Mouse (Mus musculus): ENCODE data around the gene Aox1. TPM values are rescaled to one million over a fixed set of nuclear protein-coding genes. Genes with fewer than 3 reads are reported as not detected.
A peak's percentile ranks its signal among the peaks of the same experiment; 100 is the strongest.
"Not testable (repeated sequence)": the region's sequence is repeated elsewhere in the genome, so short reads cannot be mapped to it uniquely, and the experiment has no call there.

Aox1 gene
- polyA plus RNA-seq, 1 experiment from 2014 or later = 0.10 TPM

GRCm38 (mm10) chr1:58037306-58037705 lies 7.6 kb downstream of the Aox1 start:
- not testable (repeated sequence) for H3K4me2 ChIP-seq; H3K9ac ChIP-seq; H3K4me1 ChIP-seq (replicated peaks); H3K36me3 ChIP-seq; H3K9me3 ChIP-seq; H3K27ac ChIP-seq (replicated peaks); H3K27me3 ChIP-seq; H3K4me3 ChIP-seq; ATAC-seq (ENCODE audit: low read depth)
- WGBS = 93% methylated on average over 9 of the region's 9 CpGs

- H3K4me2 ChIP-seq = no peak overlapping the region
Observed at GRCm38 (mm10) chr1:58045076-58045475, 15.3 kb downstream of the Aox1 start.

GRCm38 (mm10) chr1:58045546-58045945 lies 15.8 kb downstream of the Aox1 start:
- ATAC-seq (ENCODE audit: low read depth) = no peak
- WGBS = 66% methylated on average over 5 of the region's 5 CpGs
- H3K27me3 ChIP-seq = no peaks in the 10 kb centered on the region

More at GRCm38 (mm10) chr1:58045076-58045475, 15.3 kb downstream of the Aox1 start:
- no peak overlapping the region for H3K4me3 ChIP-seq
- peaks cover 10% of the 10 kb centered on the region; the same call in 1 of the 2 replicates for H3K4me1 ChIP-seq (replicated peaks)
- no peak overlapping the region for H3K27ac ChIP-seq (replicated peaks)
- no peaks in the 10 kb centered on the region for H3K27me3 ChIP-seq
- ATAC-seq (ENCODE audit: low read depth) = no peak
- no peak overlapping the region for H3K9ac ChIP-seq
- WGBS = 72% methylated on average over 3 of the region's 3 CpGs
- no peaks in the 10 kb centered on the region for H3K9me3 ChIP-seq
- H3K36me3 ChIP-seq = no peaks in the 10 kb centered on the region

GRCm38 (mm10) chr1:58046721-58047290 lies 17.1 kb downstream of the Aox1 start:
- Histone ChIP-seq H3K4me3 (no peak overlapping the region), H3K27me3 (no peaks in the 10 kb centered on the region), H3K4me1 (replicated peaks) (peaks cover 10% of the 10 kb centered on the region; the same call in 1 of the 2 replicates), H3K9me3 (no peaks in the 10 kb centered on the region), H3K9ac (no peak overlapping the region), H3K36me3 (no peaks in the 10 kb centered on the region), H3K27ac (replicated peaks) (peak overlapping the region; percentile 34), H3K4me2 (no peak overlapping the region)
- 40% methylated on average over 3 of the region's 3 CpGs for WGBS
- peak; percentile 81 for ATAC-seq (ENCODE audit: low read depth)

More at GRCm38 (mm10) chr1:58045546-58045945, 15.8 kb downstream of the Aox1 start:
- Histone ChIP-seq H3K36me3 (no peaks in the 10 kb centered on the region), H3K4me1 (replicated peaks) (peaks cover 10% of the 10 kb centered on the region; the same call in 1 of the 2 replicates), H3K27ac (replicated peaks) (no peak overlapping the region), H3K9me3 (no peaks in the 10 kb centered on the region), H3K4me2 (no peak overlapping the region), H3K9ac (no peak overlapping the region), H3K4me3 (no peak overlapping the region)

- H3K4me2 ChIP-seq = no peak overlapping the region
- peaks cover 16% of the 10 kb centered on the region; the same call in 1 of the 2 replicates for H3K4me1 ChIP-seq (replicated peaks)
- H3K36me3 ChIP-seq = no peaks in the 10 kb centered on the region
- no peak overlapping the region for H3K4me3 ChIP-seq
- no peaks in the 10 kb centered on the region for H3K9me3 ChIP-seq
- no peak for ATAC-seq (ENCODE audit: low read depth)
- 91% methylated on average over 5 of the region's 5 CpGs for WGBS
- no peak overlapping the region for H3K9ac ChIP-seq
- H3K27me3 ChIP-seq = no peaks in the 10 kb centered on the region
- no peak overlapping the region for H3K27ac ChIP-seq (replicated peaks)
Observed at GRCm38 (mm10) chr1:58049126-58049525, 19.4 kb downstream of the Aox1 start.

- no peak overlapping the region for H3K9ac ChIP-seq
- H3K27ac ChIP-seq (replicated peaks) = no peak overlapping the region
- no peaks in the 10 kb centered on the region for H3K36me3 ChIP-seq
- no peak; the same call in 1 of the 2 replicates for ATAC-seq (ENCODE audit: low read depth)
- H3K27me3 ChIP-seq = no peaks in the 10 kb centered on the region
- H3K4me3 ChIP-seq = no peak overlapping the region
- no peak overlapping the region for H3K4me2 ChIP-seq
- 77% methylated on average over 11 of the region's 11 CpGs for WGBS
- H3K4me1 ChIP-seq (replicated peaks) = peaks cover 12% of the 10 kb centered on the region
- no peaks in the 10 kb centered on the region for H3K9me3 ChIP-seq
Observed at GRCm38 (mm10) chr1:58055598-58055997, 25.9 kb downstream of the Aox1 start.

- Histone ChIP-seq H3K4me3 (no peak overlapping the region), H3K9me3 (no peaks in the 10 kb centered on the region), H3K9ac (no peak overlapping the region), H3K27ac (replicated peaks) (no peak overlapping the region), H3K4me2 (no peak overlapping the region), H3K27me3 (no peaks in the 10 kb centered on the region), H3K4me1 (replicated peaks) (peaks cover 12% of the 10 kb centered on the region), H3K36me3 (no peaks in the 10 kb centered on the region)
- whole genome bisulfite sequencing = 77% methylated on average over 13 of the region's 13 CpGs
- ATAC-seq (ENCODE audit: low read depth) = 0 out of 2 replicates have a peak, but pooled peaks have one; percentile 53
Observed at GRCm38 (mm10) chr1:58056074-58056807, 26.5 kb downstream of the Aox1 start.

- Histone ChIP-seq H3K27me3 (no peaks in the 10 kb centered on the region), H3K9ac (no peak overlapping the region), H3K36me3 (no peaks in the 10 kb centered on the region), H3K4me3 (no peak overlapping the region), H3K4me1 (replicated peaks) (peaks cover 12% of the 10 kb centered on the region), H3K9me3 (no peaks in the 10 kb centered on the region), H3K4me2 (no peak overlapping the region), H3K27ac (replicated peaks) (no peak overlapping the region)
- ATAC-seq (ENCODE audit: low read depth) = no peak
- WGBS = 81% methylated on average over 11 of the region's 11 CpGs
Observed at GRCm38 (mm10) chr1:58056939-58057338, 27.2 kb downstream of the Aox1 start.

- H3K4me1 ChIP-seq (replicated peaks) = peaks cover 9% of the 10 kb centered on the region
- no peaks in the 10 kb centered on the region for H3K9me3 ChIP-seq
- no peak overlapping the region for H3K9ac ChIP-seq
- WGBS = 94% methylated on average over 4 of the region's 4 CpGs
- no peak overlapping the region for H3K4me2 ChIP-seq
- H3K4me3 ChIP-seq = no peak overlapping the region
- ATAC-seq (ENCODE audit: low read depth) = no peak
- H3K27me3 ChIP-seq = no peaks in the 10 kb centered on the region
- no peaks in the 10 kb centered on the region for H3K36me3 ChIP-seq
- H3K27ac ChIP-seq (replicated peaks) = no peak overlapping the region
Observed at GRCm38 (mm10) chr1:58058846-58059245, 29.1 kb downstream of the Aox1 start.

- WGBS = 92% methylated on average over 7 of the region's 7 CpGs
- Histone ChIP-seq H3K9me3 (no peaks in the 10 kb centered on the region), H3K36me3 (no peaks in the 10 kb centered on the region), H3K27me3 (no peaks in the 10 kb centered on the region), H3K4me1 (replicated peaks) (no peaks in the 10 kb centered on the region), H3K4me2 (no peak overlapping the region), H3K4me3 (no peak overlapping the region), H3K27ac (replicated peaks) (no peak overlapping the region), H3K9ac (no peak overlapping the region)
- no peak for ATAC-seq (ENCODE audit: low read depth)
Observed at GRCm38 (mm10) chr1:58062131-58062530, 32.4 kb downstream of the Aox1 start.

- Histone ChIP-seq H3K4me2 (no peak overlapping the region), H3K9me3 (no peaks in the 10 kb centered on the region), H3K27ac (replicated peaks) (no peak overlapping the region), H3K36me3 (no peaks in the 10 kb centered on the region), H3K27me3 (no peaks in the 10 kb centered on the region), H3K4me1 (replicated peaks) (no peaks in the 10 kb centered on the region), H3K9ac (no peak overlapping the region), H3K4me3 (no peak overlapping the region)
- ATAC-seq (ENCODE audit: low read depth) = no peak
- 93% methylated on average over 5 of the region's 5 CpGs for WGBS
Observed at GRCm38 (mm10) chr1:58065151-58065550, 35.4 kb downstream of the Aox1 start.

- ATAC-seq (ENCODE audit: low read depth) = no peak
- 84% methylated on average over 3 of the region's 3 CpGs for WGBS
Observed at GRCm38 (mm10) chr1:58065606-58066005, 35.9 kb downstream of the Aox1 start.

More at GRCm38 (mm10) chr1:58065606-58066005, 35.9 kb downstream of the Aox1 start:
- Histone ChIP-seq H3K9me3 (no peaks in the 10 kb centered on the region), H3K27me3 (no peaks in the 10 kb centered on the region), H3K36me3 (no peaks in the 10 kb centered on the region), H3K4me3 (no peak overlapping the region), H3K4me2 (no peak overlapping the region), H3K4me1 (replicated peaks) (no peaks in the 10 kb centered on the region), H3K27ac (replicated peaks) (no peak overlapping the region), H3K9ac (no peak overlapping the region)

Measured in neural tube, embryonic 13.5 days (tissue).